Mouse (Mus musculus): ENCODE measurements at regions not wholly inside any gene's neighbourhood (a gene's known extent, or its start where the extent isn't known, plus 50 kb on each side); places are given as distances from the start of the nearest gene placed in this dataset.
"Not testable (repeated sequence)": the region's sequence is repeated elsewhere in the genome, so short reads cannot be mapped to it uniquely, and the experiment has no call there.

- WGBS: 79% methylated on average over 3 of the region's 3 CpGs
Measured at GRCm38 (mm10) chr4:81539551-81539950, 96.9 kb upstream of the Mpdz start.

GRCm38 (mm10) chr4:81536795-81537194, 94.2 kb upstream of the Mpdz start:
- Histone ChIP-seq H3K9ac (no peak overlapping the region), H3K27ac (no peak overlapping the region), H3K36me3 (no peaks in the 10 kb centered on the region), H3K4me3 (no peak overlapping the region), H3K27me3 (no peaks in the 10 kb centered on the region), H3K4me1 (no peaks in the 10 kb centered on the region), H3K9me3 (replicated peaks) (no peaks in the 10 kb centered on the region), H3K4me2 (replicated peaks) (no peak overlapping the region)
- ATAC-seq (ENCODE audit: low FRiP score): no peak

More at GRCm38 (mm10) chr4:81539551-81539950, 96.9 kb upstream of the Mpdz start:
- Histone ChIP-seq H3K36me3 (no peaks in the 10 kb centered on the region), H3K4me2 (replicated peaks) (no peak overlapping the region), H3K9me3 (replicated peaks) (no peaks in the 10 kb centered on the region), H3K4me3 (no peak overlapping the region), H3K27me3 (no peaks in the 10 kb centered on the region), H3K9ac (no peak overlapping the region), H3K4me1 (no peaks in the 10 kb centered on the region), H3K27ac (no peak overlapping the region)
- ATAC-seq (ENCODE audit: low FRiP score): no peak

- Histone ChIP-seq H3K27ac (no peak overlapping the region), H3K4me1 (no peaks in the 10 kb centered on the region), H3K9ac (no peak overlapping the region), H3K4me2 (replicated peaks) (no peak overlapping the region), H3K36me3 (no peaks in the 10 kb centered on the region), H3K9me3 (replicated peaks) (no peaks in the 10 kb centered on the region), H3K4me3 (no peak overlapping the region), H3K27me3 (no peaks in the 10 kb centered on the region)
- WGBS: 97% methylated on average over 2 of the region's 2 CpGs
- no peak for ATAC-seq (ENCODE audit: low FRiP score)
Measured at GRCm38 (mm10) chr4:81530546-81530945, 87.9 kb upstream of the Mpdz start.

GRCm38 (mm10) chr4:81519151-81519550, 76.5 kb upstream of the Mpdz start:
- H3K36me3 ChIP-seq; H3K9ac ChIP-seq; H3K4me2 ChIP-seq (replicated peaks); H3K4me1 ChIP-seq; H3K27ac ChIP-seq; ATAC-seq (ENCODE audit: low FRiP score); H3K27me3 ChIP-seq; H3K9me3 ChIP-seq (replicated peaks); H3K4me3 ChIP-seq: not testable (repeated sequence)
- WGBS: 74% methylated on average over 2 of the region's 2 CpGs

DNA sequence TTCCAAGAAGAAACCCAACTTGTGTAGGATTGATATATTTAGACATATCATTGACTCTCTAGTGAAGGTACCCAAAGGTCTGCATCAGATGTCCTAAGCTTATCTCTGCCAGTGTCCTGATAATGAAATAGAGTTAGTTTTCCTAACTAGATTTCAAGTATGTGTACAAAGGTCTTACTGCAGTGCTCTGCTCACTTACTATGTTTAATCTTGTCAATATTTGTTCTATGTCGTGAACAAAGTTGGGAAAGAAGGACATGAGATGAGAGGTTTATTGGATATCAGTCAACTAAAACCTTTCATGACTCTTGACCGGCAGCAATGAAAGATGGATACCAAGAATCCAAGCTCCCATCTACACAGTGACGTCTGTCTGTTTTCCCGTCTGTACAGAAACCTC, 71.9 kb upstream of the Mpdz start:
- Histone ChIP-seq H3K36me3 (no peaks in the 10 kb centered on the region), H3K27me3 (no peaks in the 10 kb centered on the region), H3K27ac (no peak overlapping the region), H3K9me3 (replicated peaks) (no peaks in the 10 kb centered on the region), H3K9ac (no peak overlapping the region), H3K4me1 (no peaks in the 10 kb centered on the region), H3K4me3 (no peak overlapping the region), H3K4me2 (replicated peaks) (no peak overlapping the region)
- ATAC-seq (ENCODE audit: low FRiP score): no peak
- WGBS: 88% methylated on average over 4 of the region's 4 CpGs

GRCm38 (mm10) chr4:81512396-81512795, 69.8 kb upstream of the Mpdz start:
- no peak for ATAC-seq (ENCODE audit: low FRiP score)
- H3K4me1 ChIP-seq: no peaks in the 10 kb centered on the region
- WGBS: 47% methylated on average over 3 of the region's 3 CpGs

DNA sequence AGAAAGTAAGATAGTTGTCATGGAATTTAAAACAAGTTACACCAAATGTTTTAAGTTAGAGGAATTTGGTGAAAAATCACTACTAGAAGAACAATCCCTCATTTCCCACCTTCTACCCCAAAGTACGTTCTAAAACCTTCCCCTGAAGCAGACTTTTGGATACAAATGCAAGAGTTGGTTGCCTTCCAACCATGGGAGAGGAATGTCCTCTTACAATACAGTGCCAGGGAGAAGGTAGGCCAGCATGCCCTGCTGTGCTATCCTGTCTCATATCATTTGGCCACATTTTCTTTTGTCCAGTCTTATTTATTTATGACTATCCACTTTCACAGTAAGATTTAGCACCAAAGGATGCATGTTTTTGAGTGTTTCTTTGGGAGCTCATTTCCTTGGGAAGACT, 66.2 kb upstream of the Mpdz start:
- Histone ChIP-seq H3K36me3 (no peaks in the 10 kb centered on the region), H3K9ac (no peak overlapping the region), H3K4me1 (no peaks in the 10 kb centered on the region), H3K4me2 (replicated peaks) (no peak overlapping the region), H3K27ac (no peak overlapping the region), H3K9me3 (replicated peaks) (no peaks in the 10 kb centered on the region), H3K27me3 (no peaks in the 10 kb centered on the region), H3K4me3 (no peak overlapping the region)
- 97% methylated on average over 1 of the region's 1 CpGs for WGBS
- no peak for ATAC-seq (ENCODE audit: low FRiP score)

More at GRCm38 (mm10) chr4:81512396-81512795, 69.8 kb upstream of the Mpdz start:
- no peak overlapping the region for H3K27ac ChIP-seq
- no peaks in the 10 kb centered on the region for H3K36me3 ChIP-seq
- H3K9me3 ChIP-seq (replicated peaks): no peaks in the 10 kb centered on the region
- no peak overlapping the region for H3K4me3 ChIP-seq
- H3K27me3 ChIP-seq: no peaks in the 10 kb centered on the region
- H3K9ac ChIP-seq: no peak overlapping the region
- no peak overlapping the region for H3K4me2 ChIP-seq (replicated peaks)

DNA sequence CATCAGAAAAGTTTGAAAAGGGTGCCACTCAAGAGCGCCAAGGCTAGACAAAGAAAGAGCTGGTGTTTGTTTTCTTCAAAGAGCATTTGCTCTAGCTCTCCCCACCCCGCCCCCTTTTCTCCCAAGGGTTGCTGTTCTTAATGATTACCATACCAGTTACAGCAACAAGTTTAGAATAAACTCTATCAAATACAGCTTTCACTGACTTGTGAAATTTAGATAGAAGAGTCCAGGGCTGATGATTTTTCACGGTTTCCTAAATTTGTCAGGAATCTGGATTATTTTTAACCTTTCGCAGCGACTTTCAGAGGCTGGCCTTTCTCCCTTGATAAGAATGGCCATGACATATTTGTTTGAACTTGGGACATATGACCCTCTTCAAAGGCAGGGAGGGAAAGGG, 64.2 kb upstream of the Mpdz start:
- H3K4me2 ChIP-seq (replicated peaks): no peak overlapping the region
- H3K4me1 ChIP-seq: no peaks in the 10 kb centered on the region
- 91% methylated on average over 5 of the region's 5 CpGs for WGBS

DNA sequence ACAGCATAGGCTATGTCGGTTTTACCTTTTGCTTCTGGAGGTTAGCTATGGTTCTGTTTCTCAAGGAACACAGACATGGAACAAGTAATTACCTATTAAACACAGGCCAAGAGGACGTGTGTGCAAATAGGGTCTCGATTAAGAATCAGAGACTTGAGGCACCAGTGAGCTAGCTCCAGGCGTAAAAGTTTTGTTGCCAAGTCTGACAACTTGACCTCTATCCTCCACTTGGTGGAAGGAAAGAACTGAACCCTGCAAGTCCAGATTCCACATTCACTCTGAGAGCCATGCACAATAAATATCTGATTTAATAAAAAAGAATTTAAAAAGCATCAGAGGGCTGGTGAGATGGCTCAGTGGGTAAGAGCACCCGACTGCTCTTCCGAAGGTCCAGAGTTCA, 63.7 kb upstream of the Mpdz start:
- Histone ChIP-seq H3K27me3 (no peaks in the 10 kb centered on the region), H3K36me3 (no peaks in the 10 kb centered on the region), H3K9me3 (replicated peaks) (no peaks in the 10 kb centered on the region), H3K9ac (no peak overlapping the region), H3K4me1 (no peaks in the 10 kb centered on the region), H3K4me3 (no peak overlapping the region), H3K27ac (no peak overlapping the region), H3K4me2 (replicated peaks) (no peak overlapping the region)
- WGBS: 90% methylated on average over 6 of the region's 6 CpGs
- ATAC-seq (ENCODE audit: low FRiP score): no peak

More for the DNA sequence above, 64.2 kb upstream of the Mpdz start:
- no peak overlapping the region for H3K4me3 ChIP-seq
- no peak for ATAC-seq (ENCODE audit: low FRiP score)
- no peak overlapping the region for H3K27ac ChIP-seq
- no peak overlapping the region for H3K9ac ChIP-seq
- H3K9me3 ChIP-seq (replicated peaks): no peaks in the 10 kb centered on the region
- H3K27me3 ChIP-seq: no peaks in the 10 kb centered on the region
- no peaks in the 10 kb centered on the region for H3K36me3 ChIP-seq

- no peak for ATAC-seq (ENCODE audit: low FRiP score)
- Histone ChIP-seq H3K4me3 (no peak overlapping the region), H3K9ac (no peak overlapping the region), H3K4me2 (replicated peaks) (no peak overlapping the region), H3K4me1 (no peaks in the 10 kb centered on the region), H3K9me3 (replicated peaks) (no peaks in the 10 kb centered on the region), H3K27me3 (no peaks in the 10 kb centered on the region), H3K36me3 (no peaks in the 10 kb centered on the region), H3K27ac (no peak overlapping the region)
- WGBS: 74% methylated on average over 3 of the region's 3 CpGs
Measured at GRCm38 (mm10) chr4:81505096-81505495, 62.5 kb upstream of the Mpdz start.

- Histone ChIP-seq H3K4me3 (no peak overlapping the region), H3K4me2 (replicated peaks) (no peak overlapping the region), H3K27ac (no peak overlapping the region), H3K36me3 (no peaks in the 10 kb centered on the region), H3K4me1 (no peaks in the 10 kb centered on the region), H3K9ac (no peak overlapping the region), H3K27me3 (no peaks in the 10 kb centered on the region), H3K9me3 (replicated peaks) (no peaks in the 10 kb centered on the region)
- ATAC-seq (ENCODE audit: low FRiP score): no peak
- 80% methylated on average over 5 of the region's 5 CpGs for WGBS
Measured at GRCm38 (mm10) chr4:81503941-81504340, 61.3 kb upstream of the Mpdz start.

DNA sequence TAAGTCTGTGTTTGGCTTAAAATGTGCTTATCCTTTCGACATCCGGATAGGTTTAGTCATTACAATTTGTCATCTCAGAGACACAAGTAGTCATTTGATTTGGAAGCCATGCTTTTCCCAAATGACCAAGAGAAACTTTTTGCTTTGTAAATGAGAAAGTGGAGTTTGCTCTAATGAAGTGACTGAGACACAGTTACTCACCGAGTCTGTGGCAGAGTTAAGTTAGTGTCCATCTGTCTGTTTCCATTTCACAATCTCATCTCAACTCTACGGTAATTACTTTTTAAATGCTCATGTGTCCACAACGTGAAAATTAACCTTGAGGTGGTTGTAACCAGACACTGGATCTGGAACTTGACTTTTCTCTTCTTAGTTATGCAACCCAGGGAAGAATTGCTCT, 59.2 kb upstream of the Mpdz start:
- no peaks in the 10 kb centered on the region for H3K9me3 ChIP-seq (replicated peaks)
- H3K4me1 ChIP-seq: no peaks in the 10 kb centered on the region
- no peaks in the 10 kb centered on the region for H3K36me3 ChIP-seq
- no peak overlapping the region for H3K9ac ChIP-seq
- 75% methylated on average over 5 of the region's 5 CpGs for WGBS
- no peak overlapping the region for H3K4me3 ChIP-seq
- ATAC-seq (ENCODE audit: low FRiP score): no peak
- no peak overlapping the region for H3K27ac ChIP-seq
- no peak overlapping the region for H3K4me2 ChIP-seq (replicated peaks)
- H3K27me3 ChIP-seq: no peaks in the 10 kb centered on the region

GRCm38 (mm10) chr4:81498133-81498532, 55.5 kb upstream of the Mpdz start:
- no peak overlapping the region for H3K4me3 ChIP-seq
- H3K27ac ChIP-seq: no peak overlapping the region
- no peaks in the 10 kb centered on the region for H3K4me1 ChIP-seq
- ATAC-seq (ENCODE audit: low FRiP score): no peak
- H3K36me3 ChIP-seq: no peaks in the 10 kb centered on the region
- H3K4me2 ChIP-seq (replicated peaks): no peak overlapping the region
- H3K27me3 ChIP-seq: no peaks in the 10 kb centered on the region
- no peaks in the 10 kb centered on the region for H3K9me3 ChIP-seq (replicated peaks)
- no peak overlapping the region for H3K9ac ChIP-seq
- 48% methylated on average over 2 of the region's 2 CpGs for WGBS

- 86% methylated on average over 3 of the region's 3 CpGs for WGBS
- no peak overlapping the region for H3K27ac ChIP-seq
- no peak for ATAC-seq (ENCODE audit: low FRiP score)
Measured at GRCm38 (mm10) chr4:81492811-81493210, 50.2 kb upstream of the Mpdz start.

More at GRCm38 (mm10) chr4:81492811-81493210, 50.2 kb upstream of the Mpdz start:
- Histone ChIP-seq H3K4me1 (no peaks in the 10 kb centered on the region), H3K4me3 (no peak overlapping the region), H3K9ac (no peak overlapping the region), H3K36me3 (no peaks in the 10 kb centered on the region), H3K4me2 (replicated peaks) (no peak overlapping the region), H3K27me3 (no peaks in the 10 kb centered on the region), H3K9me3 (replicated peaks) (no peaks in the 10 kb centered on the region)

Data from hindbrain, embryonic 12.5 days (tissue).